Comparison of ENCODE assay signal across 1 mouse cellular context in the genomic region with DNA sequence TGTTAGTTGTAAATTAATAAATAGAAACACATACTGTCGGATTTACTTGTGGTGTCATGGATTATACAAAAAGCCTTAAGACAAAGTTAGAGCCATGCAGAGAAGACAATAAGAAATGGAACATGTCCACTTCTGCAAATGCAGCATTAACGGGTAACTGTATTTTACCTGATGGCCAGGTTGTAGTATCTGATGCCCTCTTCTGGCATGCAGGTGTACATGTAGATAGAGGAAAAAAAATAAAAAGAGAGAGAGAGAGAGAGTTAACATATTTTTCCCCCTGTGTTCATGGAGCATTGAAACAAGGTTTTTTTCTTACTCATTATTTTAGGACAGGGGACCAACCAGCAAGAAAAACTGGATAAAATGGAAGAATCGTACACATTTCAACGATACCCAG.
TF ChIP-seq lines count a peak whose summit lies in the region.

No protein-coding gene starts in this region.

TF ChIP-seq in MEL, 35 proteins besides CTCF, POLR2A, EP300 and RAD21:
- TF ChIP-seq SMC3 (IDR thresholded peaks at IDR 0.05; ENCODE audit: low read depth, low read length) = 0 out of 2 replicates have a peak, but pooled peaks have one; percentile 10
- no peak for TF ChIP-seq CHD1 (IDR thresholded peaks at IDR 0.05; ENCODE audit: low read depth, low read length)
- TF ChIP-seq ZNF384 (IDR thresholded peaks at IDR 0.05; ENCODE audit: low read depth, low read length) = 0 out of 2 replicates have a peak, but pooled peaks have one; percentile 54
- TF ChIP-seq TBP (IDR thresholded peaks at IDR 0.05; ENCODE audit: low read depth, low read length) = no peak
